Mouse (Mus musculus): ENCODE results near the gene Fam210b.

The Fam210b gene

GRCm38 (mm10) chr2:172401116-172401825 lies 55.9 kb downstream of the Fam210b start:
- DNase-seq (ENCODE audit: inconsistent ontology term): no peak

- DNase-seq (ENCODE audit: inconsistent ontology term): no peak
These were observed 58.9 kb downstream of the Fam210b start for GRCm38 (mm10) chr2:172404239-172404638.

GRCm38 (mm10) chr2:172405011-172405410 lies 59.6 kb downstream of the Fam210b start:
- DNase-seq (ENCODE audit: inconsistent ontology term): no peak

Measured in Muller cell, postnatal 12 days (primary cell).